Mouse (Mus musculus) heart, adult 8-10 months (tissue): ENCODE results near the gene Cnnm3. TPM values are rescaled to one million over a fixed set of nuclear protein-coding genes. Genes with fewer than 3 reads are reported as not detected.

Experiments
- DNase-seq: peaks from one replicate; pipeline ENCODE4 v3.0.0; 2022; ENCODE audit warnings: low spot score
- total RNA-seq, 4 experiments: library from RNA; stranded (reverse); gene quantifications; 2 replicates each; pipeline ENCODE4 v1.2.4; 2022

Gene Cnnm3
- total RNA-seq, 4 experiments from 2014 or later, result 8.6 to 16.3 (median 11.7) TPM

GRCm38 (mm10) chr1:36556553-36557456 is 45.1 kb downstream of the Cnnm3 start:
- peak; percentile 92 for DNase-seq

DNA sequence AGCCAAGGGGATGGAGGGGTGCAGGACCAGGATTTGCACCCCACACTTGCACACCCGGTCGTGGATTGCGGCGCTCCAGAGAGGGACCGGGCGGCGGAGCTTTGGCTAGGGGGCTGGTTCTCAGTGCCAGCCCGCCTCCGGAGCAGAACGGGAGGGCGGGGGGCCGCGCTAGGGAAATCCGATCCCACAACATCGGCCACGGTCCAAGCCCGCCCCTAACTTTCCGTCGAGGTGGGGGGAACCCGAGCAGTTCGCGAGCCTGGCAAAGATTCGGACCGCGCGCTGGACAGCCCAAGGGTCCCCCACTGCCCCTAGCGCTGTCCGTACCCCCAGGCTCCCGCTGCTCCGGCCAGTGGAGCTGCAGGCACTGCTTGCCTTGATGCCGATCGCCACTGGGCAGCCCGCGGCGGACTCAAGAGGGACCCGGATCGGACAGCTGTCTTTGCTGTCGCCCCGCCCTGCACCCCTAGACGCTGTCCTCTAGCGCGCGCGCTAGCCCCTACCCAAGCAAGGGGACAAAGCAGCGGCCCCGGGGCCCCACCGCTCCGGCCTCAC is 45.9 kb downstream of the Cnnm3 start:
- peak; percentile 87 for DNase-seq

DNA sequence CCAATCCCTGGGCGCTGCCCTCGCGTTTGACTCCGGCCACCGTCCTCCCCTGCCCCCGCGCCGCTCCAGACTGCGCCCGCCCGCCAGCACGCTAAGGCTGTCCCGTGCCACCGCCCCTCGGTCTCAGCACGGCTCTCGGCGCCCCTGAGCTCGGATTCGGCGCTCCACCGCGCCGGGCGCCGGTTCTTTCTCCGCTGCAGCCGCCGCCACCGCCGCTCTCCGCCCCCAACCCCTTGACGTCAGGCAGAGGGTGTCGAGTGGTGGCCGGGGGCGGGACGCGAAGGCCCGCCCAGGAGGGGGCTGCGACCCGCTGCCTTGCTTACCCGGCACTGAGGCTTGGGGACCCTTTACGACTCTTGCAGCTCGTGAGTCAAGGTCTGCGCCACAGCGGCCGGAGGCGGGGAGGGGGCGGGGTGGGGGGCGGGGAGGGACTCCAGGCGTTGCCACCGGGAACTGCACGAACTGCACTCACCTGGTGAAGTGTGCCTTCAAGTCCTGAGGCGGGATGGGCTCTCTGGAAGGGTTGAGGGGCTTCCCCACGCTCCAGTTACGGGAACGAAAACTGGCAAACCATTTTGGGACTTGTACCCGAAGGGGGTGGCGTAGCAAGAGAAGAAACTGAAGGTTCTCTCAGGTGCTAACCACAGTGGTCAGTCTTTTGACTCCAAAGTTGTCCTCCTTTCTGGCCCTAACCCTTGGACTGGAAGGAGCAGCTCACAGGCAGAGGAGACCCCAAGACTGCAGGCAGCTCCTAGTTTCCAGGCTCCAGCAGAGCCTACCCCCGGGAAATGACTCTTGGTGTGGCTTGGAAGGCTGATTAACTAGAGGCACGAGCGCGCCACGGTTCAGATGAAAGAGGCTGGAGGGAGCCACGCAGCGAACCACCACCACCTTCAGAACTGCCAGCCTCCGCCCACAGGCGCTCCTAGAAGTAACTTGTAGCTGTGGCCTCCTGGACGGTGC is 46.6 kb downstream of the Cnnm3 start, which contains the start of gene Sema4c:
Gene Sema4c, minus strand, starts transcription at position 319 of the 963 bp plus-strand sequence.
- no peak for DNase-seq

DNA sequence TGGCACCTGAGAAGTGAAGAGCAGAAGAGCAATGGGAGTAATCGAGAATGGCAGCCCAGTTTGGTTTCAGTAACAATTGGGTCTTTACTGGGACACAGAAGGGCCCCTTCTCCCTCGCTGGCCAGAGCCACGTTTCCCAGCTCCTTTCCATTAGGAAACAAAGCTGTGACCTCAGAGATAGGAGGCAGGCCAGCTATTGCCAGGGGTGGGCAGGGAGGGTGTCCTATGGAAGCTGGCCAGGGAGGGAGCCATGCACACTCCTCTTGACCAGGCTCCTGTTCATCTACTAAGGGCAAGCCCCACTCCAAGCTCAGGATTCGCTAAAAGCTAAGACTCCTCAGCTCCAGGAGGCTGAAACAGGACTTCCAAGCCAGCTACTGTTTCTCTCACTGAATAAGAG is 47.6 kb downstream of the Cnnm3 start:
- DNase-seq, result no peak

- no peak for DNase-seq
These were observed 48.2 kb downstream of the Cnnm3 start for GRCm38 (mm10) chr1:36559888-36560287.

DNA sequence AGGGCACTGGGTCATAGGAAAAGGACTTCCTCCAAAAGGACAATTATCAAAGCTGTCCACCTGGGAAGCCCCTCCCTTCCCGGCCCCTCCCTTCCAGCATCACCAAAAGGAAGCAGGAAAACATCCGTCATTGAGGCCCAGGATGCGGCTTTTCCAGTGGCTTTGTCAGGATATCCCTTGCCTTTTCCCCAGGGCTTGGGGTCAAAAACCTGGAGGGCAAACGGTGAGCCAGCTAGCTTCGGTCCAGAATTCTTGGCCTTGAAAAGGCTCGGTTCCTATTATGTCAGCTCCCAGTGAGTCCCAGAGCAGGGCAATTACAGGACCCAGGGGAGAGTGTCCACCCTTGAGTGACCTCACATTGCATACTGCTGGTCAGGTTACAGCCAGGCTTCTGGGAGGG is 49.2 kb downstream of the Cnnm3 start:
- DNase-seq, result peak; percentile 74

GRCm38 (mm10) chr1:36562388-36562787 is 50.7 kb downstream of the Cnnm3 start:
- no peak for DNase-seq

- no peak for DNase-seq
These were observed 51.5 kb downstream of the Cnnm3 start for GRCm38 (mm10) chr1:36563197-36563596.

DNA sequence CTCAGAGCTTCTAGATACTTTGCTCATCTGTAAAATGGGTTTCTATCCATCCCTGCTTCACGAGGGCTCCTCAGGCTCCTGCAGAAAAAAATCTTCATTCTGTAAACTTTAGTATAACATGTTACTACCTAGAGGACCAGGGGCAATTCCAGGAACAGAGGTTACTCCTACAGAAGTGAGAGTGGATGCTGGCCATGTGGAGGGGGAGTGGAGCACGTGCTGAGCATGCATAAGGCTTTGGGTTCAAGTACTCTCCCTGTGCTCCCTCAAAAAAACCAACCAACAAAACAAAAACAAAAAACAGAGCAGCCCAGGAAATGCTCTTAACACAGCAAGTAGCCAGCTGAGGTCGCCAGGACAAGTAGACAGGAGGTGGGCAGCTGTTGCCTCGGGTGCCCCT is 52.0 kb downstream of the Cnnm3 start:
- no peak for DNase-seq

- DNase-seq, result peak; percentile 74
These were observed 52.4 kb downstream of the Cnnm3 start for GRCm38 (mm10) chr1:36564101-36564500.

- no peak for DNase-seq
These were observed 54.8 kb downstream of the Cnnm3 start for GRCm38 (mm10) chr1:36566425-36566824.

DNA sequence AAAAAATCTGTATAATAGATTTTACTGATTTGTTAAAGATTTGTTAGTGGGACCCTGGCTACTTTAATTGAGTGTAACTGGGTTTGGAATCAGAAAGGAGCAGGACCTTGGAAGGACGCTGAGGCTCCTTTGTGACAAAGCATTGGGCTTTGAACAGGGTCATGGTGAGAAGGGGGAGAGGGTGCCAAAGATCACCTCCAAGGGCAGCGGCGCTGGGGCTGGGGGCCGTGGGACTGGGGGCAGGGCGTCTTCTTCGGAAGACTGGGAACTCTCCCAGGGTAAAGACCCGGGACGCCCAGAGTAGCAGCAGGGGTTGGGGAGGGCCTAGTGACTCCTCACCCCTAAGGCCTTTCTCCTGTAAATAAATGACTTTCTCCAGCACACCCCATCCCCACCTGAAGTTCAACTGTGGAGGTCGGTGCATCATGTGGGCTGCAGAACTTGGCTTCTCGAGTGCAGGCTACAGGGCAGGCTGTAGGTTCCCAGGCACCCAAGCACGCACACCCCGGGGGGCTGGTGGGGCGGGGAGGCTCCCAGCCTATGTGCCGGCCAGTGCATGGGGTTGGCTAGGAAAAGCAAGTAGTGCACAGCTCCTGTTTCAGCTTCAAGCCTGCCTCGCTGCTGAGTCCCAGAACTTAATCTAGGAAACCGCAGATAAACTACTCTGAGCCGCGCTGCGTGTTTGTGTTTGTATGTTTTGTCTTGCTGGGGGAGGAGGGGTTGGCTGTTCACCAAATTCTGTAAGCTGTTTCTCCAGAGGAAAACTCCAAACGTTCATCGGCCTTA is 56.3 kb downstream of the Cnnm3 start:
- no peak for DNase-seq

- no peak for DNase-seq
These were observed 57.1 kb downstream of the Cnnm3 start for GRCm38 (mm10) chr1:36568776-36569175.

GRCm38 (mm10) chr1:36569694-36570276 is 58.1 kb downstream of the Cnnm3 start:
- DNase-seq, result no peak

- no peak for DNase-seq
These were observed 58.7 kb downstream of the Cnnm3 start for GRCm38 (mm10) chr1:36570320-36570719.

GRCm38 (mm10) chr1:36571627-36572026 is 60.0 kb downstream of the Cnnm3 start:
- DNase-seq, result no peak

GRCm38 (mm10) chr1:36572140-36572700 is 60.6 kb downstream of the Cnnm3 start:
- no peak for DNase-seq

GRCm38 (mm10) chr1:36572709-36573108 is 61.0 kb downstream of the Cnnm3 start:
- DNase-seq, result no peak

DNA sequence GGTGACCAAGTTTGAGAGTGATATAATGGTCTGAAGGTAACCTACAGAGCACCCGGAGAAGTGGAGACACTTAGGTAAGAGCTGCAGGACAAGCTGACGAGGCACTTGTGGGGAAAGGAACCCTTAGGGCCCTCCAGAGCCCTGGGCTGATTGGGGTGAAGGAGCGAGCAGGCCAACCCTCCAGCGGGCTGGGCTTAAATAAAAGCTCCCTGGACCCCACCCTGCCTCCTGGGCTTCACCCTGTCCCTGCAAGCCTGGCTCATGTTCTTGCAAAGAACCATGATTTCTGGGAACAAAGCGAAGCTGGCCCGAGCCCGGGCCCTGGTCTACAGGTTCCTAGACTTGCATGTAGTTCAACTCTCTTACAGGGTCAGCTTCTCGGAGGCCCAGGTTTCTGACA is 61.9 kb downstream of the Cnnm3 start:
- DNase-seq, result no peak

DNA sequence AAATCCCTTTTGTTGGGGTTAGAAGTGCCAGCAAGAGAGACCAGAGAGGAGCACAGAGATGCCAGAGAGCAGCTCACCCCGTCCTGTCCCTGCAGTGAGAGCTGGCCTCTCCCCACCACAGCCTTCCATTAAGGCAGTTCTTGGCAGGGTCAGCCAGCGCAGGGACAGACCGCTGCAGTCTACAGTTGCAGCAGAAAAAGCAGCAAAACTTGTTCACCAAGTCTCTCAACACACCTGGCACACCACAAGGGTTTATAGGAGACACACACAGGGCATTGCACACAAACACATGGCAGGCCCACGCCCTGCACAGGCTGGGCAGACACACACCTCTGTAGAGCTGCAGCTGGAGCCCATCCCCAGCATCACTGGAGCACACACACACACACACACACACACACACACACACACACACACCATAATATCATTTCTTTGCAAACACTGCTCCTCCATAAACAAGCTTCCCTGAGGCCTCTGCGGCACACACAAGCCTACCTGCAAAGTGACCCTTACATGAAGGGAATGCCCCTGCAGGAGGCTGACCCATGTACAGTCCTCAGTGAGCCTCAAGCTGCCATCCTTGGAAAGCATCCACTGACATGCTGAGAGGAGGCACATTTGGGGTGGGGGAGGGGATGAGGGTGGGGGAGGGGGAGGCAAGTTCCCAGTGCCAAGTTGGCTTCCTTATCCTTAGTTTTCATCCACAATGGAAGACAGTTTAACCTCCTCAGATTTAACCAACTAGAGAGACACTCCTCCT is 62.7 kb downstream of the Cnnm3 start:
- DNase-seq, result no peak
